Mouse (Mus musculus): ENCODE measurements around the gene Car5a.

The Car5a gene

DNA sequence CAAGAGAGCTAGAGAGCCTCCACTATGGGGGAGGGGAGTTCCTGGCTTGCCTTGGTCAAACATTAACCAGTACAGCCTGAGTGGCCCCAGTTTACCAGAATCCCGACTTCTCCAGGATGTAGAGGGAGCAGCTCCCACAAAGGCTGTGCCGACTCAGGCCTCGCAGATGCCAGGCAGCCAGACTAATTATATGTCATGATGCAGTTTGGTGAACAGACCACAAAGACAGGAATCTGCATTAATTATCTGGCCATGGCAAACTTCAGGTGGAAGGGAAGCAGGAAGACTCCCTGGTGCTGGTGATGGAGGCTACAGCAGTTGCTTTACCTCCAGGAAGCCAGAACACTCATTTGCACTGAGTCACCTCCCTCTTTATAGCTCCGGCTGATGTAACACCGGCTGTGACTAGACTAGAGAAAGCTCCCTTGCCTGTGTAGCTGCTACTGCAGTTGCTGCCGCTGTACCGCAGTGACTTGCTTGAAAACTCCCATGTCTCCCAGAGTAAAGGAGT, 46.8 kb downstream of the Car5a start:
- no peak for DNase-seq (ENCODE audit: low read depth, low spot score)
- Histone ChIP-seq H3K36me3 (ENCODE audit: control insufficient read depth, insufficient read depth, low read length, poor library complexity, severe bottlenecking) (no peaks in the 10 kb centered on the region; the same call in 1 of the 2 replicates), H3K27me3 (ENCODE audit: control insufficient read depth, insufficient read depth, low read length, poor library complexity, severe bottlenecking) (no peaks in the 10 kb centered on the region)

DNA sequence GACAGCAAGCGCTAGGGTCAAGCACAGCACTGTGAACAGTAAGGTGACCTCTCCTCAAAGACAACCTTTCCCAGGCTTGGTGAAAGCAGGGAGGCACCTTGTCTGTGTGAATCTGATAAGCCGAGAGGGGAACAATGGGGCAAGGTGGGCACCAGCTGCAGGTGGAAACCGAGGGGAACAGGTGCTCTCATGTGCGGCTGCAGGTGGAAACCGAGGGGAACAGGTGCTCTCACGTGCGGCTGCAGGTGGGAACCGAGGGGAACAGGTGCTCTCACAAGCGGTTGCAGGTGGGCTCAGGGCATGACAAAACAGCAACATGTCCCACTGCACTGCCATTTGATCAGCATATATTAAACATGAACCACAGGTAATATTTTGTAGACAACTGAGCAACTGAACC, 47.5 kb downstream of the Car5a start:
- no peak for DNase-seq (ENCODE audit: low read depth, low spot score)
- Histone ChIP-seq H3K27me3 (ENCODE audit: control insufficient read depth, insufficient read depth, low read length, poor library complexity, severe bottlenecking) (no peaks in the 10 kb centered on the region), H3K36me3 (ENCODE audit: control insufficient read depth, insufficient read depth, low read length, poor library complexity, severe bottlenecking) (no peaks in the 10 kb centered on the region; the same call in 1 of the 2 replicates)

DNA sequence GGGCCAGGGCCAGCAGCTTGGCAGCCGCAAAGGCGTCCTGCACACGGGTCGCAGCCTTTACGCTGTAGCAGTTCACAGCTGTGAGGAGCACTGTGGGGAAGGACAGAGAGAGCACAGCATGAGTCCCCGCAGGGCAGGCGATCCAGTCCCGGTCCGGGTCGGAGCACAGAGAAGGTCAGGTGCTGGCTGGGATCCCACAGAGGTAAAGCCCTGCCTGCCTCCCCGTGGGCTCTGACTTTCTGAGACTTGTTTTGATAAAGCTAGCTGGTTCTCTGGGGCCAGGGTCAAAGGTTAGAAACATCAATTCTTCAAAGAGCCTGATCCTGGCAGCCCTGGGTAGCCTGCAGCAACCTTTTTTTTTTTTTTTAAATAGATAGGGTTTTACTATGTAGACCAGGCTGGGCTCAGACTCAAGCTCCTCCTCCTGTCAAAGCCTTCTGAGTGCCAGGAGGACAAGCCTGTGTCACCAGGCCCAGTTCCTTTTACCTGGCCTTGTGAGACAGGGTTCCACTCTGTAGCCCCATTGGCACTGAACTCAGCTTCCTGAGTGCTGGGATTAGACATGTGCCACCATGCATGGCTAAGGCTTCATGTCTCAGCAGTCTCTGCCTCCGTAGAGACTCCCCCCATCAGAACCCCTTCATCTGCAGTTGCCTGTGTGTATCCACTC, 48.1 kb downstream of the Car5a start:
- DNase-seq (ENCODE audit: low read depth, low spot score): no peak
- Histone ChIP-seq H3K36me3 (ENCODE audit: control insufficient read depth, insufficient read depth, low read length, poor library complexity, severe bottlenecking) (no peaks in the 10 kb centered on the region; the same call in 1 of the 2 replicates), H3K27me3 (ENCODE audit: control insufficient read depth, insufficient read depth, low read length, poor library complexity, severe bottlenecking) (no peaks in the 10 kb centered on the region)

DNA sequence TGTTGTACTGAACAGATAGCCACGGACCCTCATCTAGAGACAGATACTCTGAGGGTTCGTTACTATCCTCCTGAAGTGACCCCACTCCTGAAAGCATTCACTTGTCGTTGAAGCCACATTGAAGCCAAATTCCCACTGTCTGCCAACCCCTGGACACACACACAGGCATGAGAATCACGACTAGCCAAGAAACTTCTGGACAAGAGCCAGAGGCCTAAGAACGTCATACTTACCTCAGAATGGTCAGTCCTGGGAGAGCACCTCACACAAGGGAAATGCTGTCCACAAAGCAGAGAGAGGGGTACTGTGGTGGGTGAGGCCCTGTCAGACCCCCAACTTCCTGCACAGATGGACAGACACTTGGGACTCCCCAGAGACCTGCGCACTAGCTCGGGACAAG, 48.8 kb downstream of the Car5a start:
- Histone ChIP-seq H3K36me3 (ENCODE audit: control insufficient read depth, insufficient read depth, low read length, poor library complexity, severe bottlenecking) (no peaks in the 10 kb centered on the region; the same call in 1 of the 2 replicates), H3K27me3 (ENCODE audit: control insufficient read depth, insufficient read depth, low read length, poor library complexity, severe bottlenecking) (no peaks in the 10 kb centered on the region)
- DNase-seq (ENCODE audit: low read depth, low spot score): no peak

DNA sequence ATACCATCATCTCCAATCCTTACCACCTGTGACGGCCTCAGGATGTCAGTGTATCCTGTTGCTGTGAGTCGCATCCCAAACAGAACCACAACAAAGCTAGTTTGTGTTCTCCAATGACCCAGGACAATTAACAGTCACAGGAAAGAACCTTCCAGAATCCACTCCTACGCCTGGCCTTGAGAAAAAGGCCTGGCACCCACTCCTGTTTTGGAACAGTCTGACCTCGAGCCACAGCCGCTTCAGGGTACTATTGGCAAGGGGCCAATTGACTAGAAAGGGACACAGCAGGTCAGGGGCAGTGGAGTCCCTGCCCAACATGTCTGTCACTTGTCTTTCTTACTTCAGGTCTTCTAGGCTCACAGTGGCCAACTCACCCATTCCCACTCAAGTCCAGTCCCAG, 51.8 kb downstream of the Car5a start:
- no peak for DNase-seq (ENCODE audit: low read depth, low spot score)
- no peaks in the 10 kb centered on the region; the same call in 1 of the 2 replicates for H3K36me3 ChIP-seq (ENCODE audit: control insufficient read depth, insufficient read depth, low read length, poor library complexity, severe bottlenecking)

DNA sequence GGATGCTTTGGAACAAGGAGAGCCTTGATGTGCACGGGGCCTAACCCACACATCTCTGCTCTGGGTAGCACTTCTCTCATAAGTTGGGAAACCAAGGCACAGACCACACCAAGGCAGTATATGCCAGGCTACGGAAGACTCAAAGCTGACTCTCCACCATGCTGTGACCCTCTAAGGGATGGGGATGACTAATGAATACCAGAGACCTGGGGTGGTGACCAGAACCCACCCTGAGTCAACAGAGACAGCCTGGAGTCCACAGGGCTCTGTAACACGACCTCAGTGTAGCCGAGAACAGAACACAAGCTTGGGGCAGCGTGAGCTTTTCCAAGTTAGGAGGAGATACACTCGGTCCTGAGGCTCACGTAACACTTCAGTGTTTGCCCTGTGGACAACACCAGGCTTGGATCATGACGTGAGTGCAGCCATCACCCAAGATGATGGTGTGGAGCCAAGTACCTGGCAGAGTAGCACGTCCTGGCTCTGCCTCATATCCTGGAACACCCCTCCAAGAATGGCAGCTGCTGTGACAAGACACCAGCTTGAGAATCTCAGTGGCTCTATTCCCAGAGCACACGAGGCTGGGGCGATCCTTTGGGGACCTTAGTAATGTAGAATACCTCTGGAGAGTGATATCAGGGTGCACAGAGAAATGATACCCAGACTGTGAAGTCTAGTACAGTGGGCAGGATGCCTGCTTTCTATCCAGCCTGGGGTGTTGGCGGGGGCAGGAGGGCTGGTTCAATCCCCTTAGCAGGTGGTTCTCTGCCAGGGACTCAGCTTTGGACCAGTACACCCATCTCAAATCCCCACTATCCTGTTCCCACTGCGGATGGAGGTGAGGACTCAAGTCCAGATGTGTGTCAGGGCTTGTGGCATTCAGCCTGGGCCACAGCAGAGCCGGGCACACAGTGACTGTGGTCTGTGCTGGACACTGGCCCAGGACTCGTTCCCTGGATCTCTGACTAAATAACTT, 54.6 kb downstream of the Car5a start:
- Histone ChIP-seq H3K27me3 (ENCODE audit: control insufficient read depth, insufficient read depth, low read length, poor library complexity, severe bottlenecking) (no peaks in the 10 kb centered on the region), H3K36me3 (ENCODE audit: control insufficient read depth, insufficient read depth, low read length, poor library complexity, severe bottlenecking) (no peaks in the 10 kb centered on the region; the same call in 1 of the 2 replicates)
- DNase-seq (ENCODE audit: low read depth, low spot score): no peak

More for the DNA sequence above, 51.8 kb downstream of the Car5a start:
- no peaks in the 10 kb centered on the region for H3K27me3 ChIP-seq (ENCODE audit: control insufficient read depth, insufficient read depth, low read length, poor library complexity, severe bottlenecking)

DNA sequence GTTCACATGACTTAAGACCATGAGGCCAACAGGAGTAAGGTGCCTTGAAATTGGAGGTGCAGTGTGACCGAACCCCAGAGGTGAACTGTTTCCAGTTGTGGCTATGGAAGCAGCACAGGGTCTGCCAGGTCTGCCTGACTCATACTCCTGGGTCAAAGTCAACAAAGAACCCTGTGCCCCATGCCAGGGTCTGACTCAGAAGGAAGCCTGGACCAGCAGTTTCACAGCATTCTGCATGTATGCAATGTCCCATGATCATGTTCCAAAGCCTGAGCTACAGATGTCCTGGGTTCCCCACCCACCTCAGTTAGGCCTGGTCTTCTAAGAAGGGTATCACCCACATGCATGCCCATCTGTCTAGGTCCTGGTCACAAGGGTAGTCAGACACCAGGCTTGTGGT, 55.4 kb downstream of the Car5a start:
- Histone ChIP-seq H3K27me3 (ENCODE audit: control insufficient read depth, insufficient read depth, low read length, poor library complexity, severe bottlenecking) (no peaks in the 10 kb centered on the region), H3K36me3 (ENCODE audit: control insufficient read depth, insufficient read depth, low read length, poor library complexity, severe bottlenecking) (no peaks in the 10 kb centered on the region; the same call in 1 of the 2 replicates)
- DNase-seq (ENCODE audit: low read depth, low spot score): no peak

DNA sequence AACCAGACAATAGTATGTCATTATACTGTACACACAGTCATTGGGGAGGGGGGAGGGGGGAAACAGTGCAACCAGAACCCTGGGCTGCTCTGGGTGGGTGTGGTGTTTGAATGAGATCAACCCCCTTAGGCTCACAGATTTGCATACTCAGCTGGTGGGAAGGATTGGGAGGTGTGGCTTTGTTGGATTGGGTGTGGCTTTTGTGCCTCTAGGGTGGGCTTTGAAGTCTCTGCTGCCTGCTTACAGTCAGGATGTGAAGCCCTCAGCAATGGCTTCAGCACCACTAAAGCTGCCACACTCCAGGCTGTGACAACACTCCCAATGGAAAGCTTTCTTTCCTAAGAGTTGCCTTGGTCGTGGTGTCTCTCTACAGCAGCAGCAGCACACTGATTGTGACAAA, 57.2 kb downstream of the Car5a start:
- DNase-seq (ENCODE audit: low read depth, low spot score): no peak
- H3K36me3 ChIP-seq (ENCODE audit: control insufficient read depth, insufficient read depth, low read length, poor library complexity, severe bottlenecking): no peaks in the 10 kb centered on the region; the same call in 1 of the 2 replicates
- H3K27me3 ChIP-seq (ENCODE audit: control insufficient read depth, insufficient read depth, low read length, poor library complexity, severe bottlenecking): no peaks in the 10 kb centered on the region

DNA sequence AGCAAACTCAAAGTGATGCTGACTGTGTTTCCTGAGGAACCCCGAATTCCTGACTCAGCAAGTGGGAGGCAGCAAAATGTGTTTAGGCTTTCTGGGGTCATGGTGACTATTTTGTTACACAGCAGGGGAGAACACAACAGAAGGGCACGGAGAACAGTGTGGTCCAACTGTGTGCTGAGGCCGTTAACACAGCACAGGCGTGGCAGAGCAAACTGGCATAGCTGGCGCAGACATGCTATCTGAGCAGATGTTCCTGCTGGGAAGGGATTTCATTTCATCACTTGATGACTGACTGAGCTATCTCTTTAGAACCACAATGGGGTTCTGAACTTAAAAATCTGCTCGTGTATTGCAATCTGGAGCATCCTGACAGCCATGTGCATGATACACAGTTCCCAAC, 59.3 kb downstream of the Car5a start:
- no peak for DNase-seq (ENCODE audit: low read depth, low spot score)
- no peaks in the 10 kb centered on the region for H3K27me3 ChIP-seq (ENCODE audit: control insufficient read depth, insufficient read depth, low read length, poor library complexity, severe bottlenecking)
- H3K36me3 ChIP-seq (ENCODE audit: control insufficient read depth, insufficient read depth, low read length, poor library complexity, severe bottlenecking): no peaks in the 10 kb centered on the region

DNA sequence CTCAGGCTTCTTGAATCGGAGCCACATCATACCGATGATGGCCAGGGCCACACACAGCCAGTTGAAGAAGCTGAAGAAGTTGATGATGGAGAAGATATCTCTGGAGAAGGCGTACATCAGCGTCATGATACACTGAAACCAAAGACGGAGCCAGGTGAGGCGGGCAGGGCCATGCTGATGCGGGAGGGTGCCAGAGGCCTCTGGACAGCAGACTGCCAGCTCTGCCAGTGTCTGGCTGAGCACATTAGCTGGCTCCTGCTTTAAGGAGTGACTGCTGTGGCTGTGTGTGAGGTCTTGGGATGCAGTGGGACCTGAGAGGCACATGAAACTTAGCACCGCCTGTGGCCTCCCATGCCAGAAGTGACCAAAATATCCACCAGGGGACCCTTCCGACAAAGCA, 59.7 kb downstream of the Car5a start:
- DNase-seq (ENCODE audit: low read depth, low spot score): no peak
- Histone ChIP-seq H3K27me3 (ENCODE audit: control insufficient read depth, insufficient read depth, low read length, poor library complexity, severe bottlenecking) (no peaks in the 10 kb centered on the region), H3K36me3 (ENCODE audit: control insufficient read depth, insufficient read depth, low read length, poor library complexity, severe bottlenecking) (no peaks in the 10 kb centered on the region)

DNA sequence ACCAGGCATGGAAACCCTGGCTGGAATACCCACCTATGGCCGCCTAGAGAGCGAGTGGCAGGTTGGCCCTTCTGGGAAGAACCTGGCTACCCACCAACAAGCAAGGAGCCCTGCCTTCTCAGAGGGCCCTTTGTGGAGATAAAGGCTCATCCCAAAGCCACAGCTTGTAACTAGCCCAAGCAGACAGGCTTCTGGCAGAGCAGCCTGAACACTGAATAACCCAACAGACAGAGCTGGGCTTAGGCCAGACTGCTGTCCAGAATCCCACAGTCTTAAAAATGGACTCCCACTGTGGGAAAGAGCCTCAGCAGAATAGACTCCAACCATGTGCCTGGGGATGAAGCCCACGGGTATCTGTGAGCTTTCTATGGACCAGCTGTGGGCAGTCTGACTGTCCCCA, 60.5 kb downstream of the Car5a start:
- no peaks in the 10 kb centered on the region for H3K36me3 ChIP-seq (ENCODE audit: control insufficient read depth, insufficient read depth, low read length, poor library complexity, severe bottlenecking)
- DNase-seq (ENCODE audit: low read depth, low spot score): no peak
- H3K27me3 ChIP-seq (ENCODE audit: control insufficient read depth, insufficient read depth, low read length, poor library complexity, severe bottlenecking): no peaks in the 10 kb centered on the region

DNA sequence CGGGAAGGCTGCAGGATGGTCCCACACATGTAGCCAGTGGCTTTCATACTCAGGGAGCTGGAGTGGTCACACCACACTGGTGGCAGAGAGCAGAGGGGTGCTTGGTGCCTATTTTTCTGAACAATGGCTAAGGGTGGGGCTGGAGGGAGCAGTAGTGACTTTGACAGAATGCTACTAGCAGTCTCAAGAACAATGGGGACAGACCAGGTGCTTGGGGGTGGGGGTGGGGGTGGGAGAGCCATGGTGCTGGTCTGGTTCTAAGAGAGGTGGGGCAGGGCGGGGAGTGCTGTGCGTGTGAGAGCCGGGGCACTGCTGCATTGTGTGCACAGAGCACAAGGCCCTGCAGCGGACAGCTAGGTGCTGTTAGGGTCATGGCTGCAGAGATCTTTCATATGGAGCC, 62.8 kb downstream of the Car5a start:
- H3K36me3 ChIP-seq (ENCODE audit: control insufficient read depth, insufficient read depth, low read length, poor library complexity, severe bottlenecking): no peaks in the 10 kb centered on the region
- no peak for DNase-seq (ENCODE audit: low read depth, low spot score)
- no peaks in the 10 kb centered on the region for H3K27me3 ChIP-seq (ENCODE audit: control insufficient read depth, insufficient read depth, low read length, poor library complexity, severe bottlenecking)

DNA sequence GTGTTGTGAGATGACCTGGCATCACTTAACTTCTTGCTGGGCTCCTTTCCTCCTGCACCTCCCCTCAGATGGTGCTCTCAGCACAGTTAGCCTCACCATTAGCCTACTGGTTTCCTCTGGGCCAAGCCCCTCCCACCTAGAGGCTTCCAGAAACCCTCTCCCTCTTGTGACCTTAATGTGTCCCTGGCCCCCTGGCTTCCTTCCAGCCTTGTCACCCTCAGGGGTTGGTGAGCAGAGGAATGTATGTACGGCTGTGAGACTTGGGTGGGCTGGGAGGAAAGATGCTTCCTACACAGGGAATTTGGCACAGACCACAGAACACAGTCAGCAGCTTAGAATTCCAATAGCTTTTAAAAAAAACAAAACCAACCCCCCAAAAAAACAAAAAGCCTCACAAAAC, 63.9 kb downstream of the Car5a start:
- no peak for DNase-seq (ENCODE audit: low read depth, low spot score)
- Histone ChIP-seq H3K27me3 (ENCODE audit: control insufficient read depth, insufficient read depth, low read length, poor library complexity, severe bottlenecking) (no peaks in the 10 kb centered on the region), H3K36me3 (ENCODE audit: control insufficient read depth, insufficient read depth, low read length, poor library complexity, severe bottlenecking) (no peaks in the 10 kb centered on the region)

DNA sequence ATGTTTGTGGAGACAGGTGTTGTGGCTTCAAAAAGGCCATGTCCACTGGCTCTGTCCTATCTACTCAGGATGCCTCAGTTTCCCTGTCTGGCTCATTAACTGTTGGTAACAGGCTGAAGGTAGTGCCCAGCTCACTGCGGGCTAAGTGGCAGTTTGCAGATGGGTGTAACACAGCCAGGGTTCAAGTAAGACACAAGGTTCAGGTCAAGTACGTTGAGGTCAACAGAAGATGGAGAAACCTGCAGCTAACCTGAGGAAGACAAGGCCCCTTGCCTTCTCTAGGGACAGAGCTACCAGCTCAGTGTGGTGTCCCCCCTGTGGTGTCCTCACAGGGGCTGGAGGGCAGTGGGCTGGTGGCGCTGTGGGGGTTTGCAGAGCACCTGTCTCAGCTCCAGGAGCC, 65.0 kb downstream of the Car5a start:
- no peaks in the 10 kb centered on the region for H3K27me3 ChIP-seq (ENCODE audit: control insufficient read depth, insufficient read depth, low read length, poor library complexity, severe bottlenecking)
- no peak for DNase-seq (ENCODE audit: low read depth, low spot score)
- H3K36me3 ChIP-seq (ENCODE audit: control insufficient read depth, insufficient read depth, low read length, poor library complexity, severe bottlenecking): no peaks in the 10 kb centered on the region

Data from splenic B cell, adult 2 months (primary cell).